Comparison of ENCODE assay signal across 8 mouse cellular contexts in the genomic region with DNA sequence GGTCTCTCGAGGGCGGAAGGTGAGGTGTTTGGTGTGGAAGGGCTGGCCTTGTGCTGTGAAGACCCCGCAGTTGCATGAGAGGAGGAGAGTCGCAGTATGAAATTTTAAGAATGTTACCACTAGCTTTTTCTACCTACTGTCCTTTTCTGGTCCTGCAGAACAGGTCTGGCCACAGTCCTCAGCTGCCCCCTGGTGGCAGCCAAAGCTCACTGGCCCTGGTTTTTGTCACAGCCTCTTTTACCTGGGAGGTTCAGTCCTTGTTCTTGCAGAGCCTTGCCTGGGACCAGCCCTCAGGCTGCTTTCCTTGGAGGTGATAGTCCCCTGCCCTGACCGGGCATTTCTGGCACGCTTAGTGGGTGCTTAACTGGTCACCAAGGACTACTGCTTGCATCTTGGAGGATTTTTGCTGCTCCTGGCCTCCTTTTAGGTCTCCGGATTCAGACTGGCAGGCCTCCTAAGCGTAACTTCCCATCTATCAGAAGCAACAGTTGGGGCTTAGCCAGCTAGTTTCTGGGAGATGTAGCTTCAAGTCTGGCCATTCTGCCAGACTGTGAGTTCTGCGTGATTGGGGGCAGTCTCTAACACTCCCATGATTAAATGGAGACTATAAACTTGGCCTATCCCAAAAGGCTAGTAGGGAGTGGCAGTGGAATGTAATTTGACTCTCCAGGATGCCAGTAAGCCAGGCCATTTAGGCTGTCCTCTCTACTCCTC. TPM values are rescaled to one million over a fixed set of nuclear protein-coding genes. Genes with fewer than 3 reads are reported as not detected.
DNase-seq lines count a peak whose midpoint lies in the region; ATAC-seq and TF ChIP-seq lines count a peak whose summit lies in the region.

No protein-coding gene starts in this region.

- peak overlapping the region; percentile 68 for H3K27ac ChIP-seq in embryonic facial prominence, embryonic 13.5 days
- peak overlapping the region; percentile 42 to 56; a peak in 2 of 4 replicates for H3K27ac ChIP-seq in heart, embryonic 14.5 days (replicated peaks in 1 of 2; ENCODE audit: control insufficient read depth in 1 of 2, insufficient read depth in 1 of 2, low read depth in 2 of 2, low read length in 2 of 2)
- H3K27ac ChIP-seq in kidney, postnatal 0 days = peak overlapping the region; percentile 47
- H3K27ac ChIP-seq in liver, embryonic 13.5 days = no peak overlapping the region
- H3K27ac ChIP-seq in neural tube, embryonic 11.5 days (ENCODE audit: low read depth, low read length) = no peak overlapping the region
- peak overlapping the region; percentile 76; the same call in 1 of the 2 replicates for H3K27ac ChIP-seq in stomach, embryonic 16.5 days (ENCODE audit: low read length)

- H3K4me2 ChIP-seq in embryonic facial prominence, embryonic 13.5 days = no peak overlapping the region
- H3K4me2 ChIP-seq in heart, embryonic 14.5 days (ENCODE audit: low read length) = no peak overlapping the region
- peak overlapping the region; percentile 11; the same call in 1 of the 2 replicates for H3K4me2 ChIP-seq in kidney, postnatal 0 days (ENCODE audit: low read length)
- H3K4me2 ChIP-seq in liver, embryonic 13.5 days = no peak overlapping the region
- H3K4me2 ChIP-seq in neural tube, embryonic 11.5 days (ENCODE audit: low read depth) = no peak overlapping the region
- no peak overlapping the region for H3K4me2 ChIP-seq in stomach, embryonic 16.5 days (ENCODE audit: low read depth, low read length)

- no peaks in the 10 kb centered on the region for H3K9me3 ChIP-seq in embryonic facial prominence, embryonic 13.5 days
- H3K9me3 ChIP-seq in heart, embryonic 14.5 days (ENCODE audit: control insufficient read depth, low read length) = no peaks in the 10 kb centered on the region
- no peaks in the 10 kb centered on the region for H3K9me3 ChIP-seq in kidney, postnatal 0 days (replicated peaks; ENCODE audit: low read length)
- no peaks in the 10 kb centered on the region for H3K9me3 ChIP-seq in liver, embryonic 13.5 days (replicated peaks)
- H3K9me3 ChIP-seq in neural tube, embryonic 11.5 days (ENCODE audit: control insufficient read depth, low read length) = no peaks in the 10 kb centered on the region
- H3K9me3 ChIP-seq in stomach, embryonic 16.5 days (replicated peaks; ENCODE audit: control insufficient read depth, low read length) = no peaks in the 10 kb centered on the region

- no peaks in the 10 kb centered on the region for H3K27me3 ChIP-seq in embryonic facial prominence, embryonic 13.5 days
- no peaks in the 10 kb centered on the region for H3K27me3 ChIP-seq in heart, embryonic 14.5 days (ENCODE audit: control insufficient read depth, insufficient read depth, low read length)
- H3K27me3 ChIP-seq in kidney, postnatal 0 days (ENCODE audit: insufficient read depth, low read length) = no peaks in the 10 kb centered on the region
- no peaks in the 10 kb centered on the region for H3K27me3 ChIP-seq in liver, embryonic 13.5 days
- no peaks in the 10 kb centered on the region for H3K27me3 ChIP-seq in neural tube, embryonic 11.5 days (ENCODE audit: control insufficient read depth, insufficient read depth, low read length)
- no peaks in the 10 kb centered on the region for H3K27me3 ChIP-seq in stomach, embryonic 16.5 days (ENCODE audit: control insufficient read depth, insufficient read depth, low read length)

- H3K4me1 ChIP-seq in embryonic facial prominence, embryonic 13.5 days = peaks cover 56% of the 10 kb centered on the region
- H3K4me1 ChIP-seq in heart, embryonic 14.5 days (ENCODE audit: control insufficient read depth in 2 of 2, insufficient read depth in 2 of 2, low read length in 2 of 2) = peaks cover 42 to 55% of the 10 kb centered on the region in 2 experiments
- H3K4me1 ChIP-seq in kidney, postnatal 0 days (replicated peaks; ENCODE audit: insufficient read depth, low read length) = peaks cover 52% of the 10 kb centered on the region
- peaks cover 48% of the 10 kb centered on the region for H3K4me1 ChIP-seq in liver, embryonic 13.5 days (replicated peaks)
- peaks cover 48% of the 10 kb centered on the region for H3K4me1 ChIP-seq in neural tube, embryonic 11.5 days (ENCODE audit: control insufficient read depth, insufficient read depth, low read length)
- H3K4me1 ChIP-seq in stomach, embryonic 16.5 days (ENCODE audit: control insufficient read depth, insufficient read depth, low read length) = peaks cover 54% of the 10 kb centered on the region

- H3K4me3 ChIP-seq in embryonic facial prominence, embryonic 13.5 days = no peak overlapping the region
- H3K4me3 ChIP-seq in heart, embryonic 14.5 days (ENCODE audit: control insufficient read depth in 1 of 2, insufficient read depth in 1 of 2, low read depth in 1 of 2, low read length in 2 of 2) = no peak overlapping the region
- H3K4me3 ChIP-seq in kidney, postnatal 0 days (replicated peaks; ENCODE audit: low read depth, low read length) = no peak overlapping the region
- H3K4me3 ChIP-seq in liver, embryonic 13.5 days (replicated peaks) = no peak overlapping the region
- H3K4me3 ChIP-seq in neural tube, embryonic 11.5 days (ENCODE audit: low read depth, low read length) = no peak overlapping the region
- no peak overlapping the region for H3K4me3 ChIP-seq in stomach, embryonic 16.5 days (replicated peaks; ENCODE audit: low read length)

- 45% methylated on average over 9 of the region's 9 CpGs for WGBS in embryonic facial prominence, embryonic 13.5 days
- 43% methylated on average over 9 of the region's 9 CpGs for WGBS in heart, embryonic 14.5 days
- WGBS in kidney, postnatal 0 days = 35% methylated on average over 9 of the region's 9 CpGs
- 45% methylated on average over 9 of the region's 9 CpGs for WGBS in liver, embryonic 13.5 days (ENCODE audit: insufficient replicate concordance)
- 55% methylated on average over 9 of the region's 9 CpGs for WGBS in neural tube, embryonic 11.5 days
- WGBS in stomach, embryonic 16.5 days = 36% methylated on average over 9 of the region's 9 CpGs

- H3K9ac ChIP-seq in embryonic facial prominence, embryonic 13.5 days = peak overlapping the region; percentile 49; the same call in 1 of the 2 replicates
- no peak overlapping the region; the same call in 1 of the 2 replicates for H3K9ac ChIP-seq in heart, embryonic 14.5 days (ENCODE audit: low read length)
- H3K9ac ChIP-seq in kidney, postnatal 0 days (ENCODE audit: low read depth, low read length) = no peak overlapping the region
- H3K9ac ChIP-seq in liver, embryonic 13.5 days = no peak overlapping the region
- H3K9ac ChIP-seq in neural tube, embryonic 11.5 days (ENCODE audit: low read length) = no peak overlapping the region
- H3K9ac ChIP-seq in stomach, embryonic 16.5 days (ENCODE audit: low read length) = peak overlapping the region; percentile 29

- peaks cover 46% of the 10 kb centered on the region for H3K36me3 ChIP-seq in embryonic facial prominence, embryonic 13.5 days
- H3K36me3 ChIP-seq in heart, embryonic 14.5 days (ENCODE audit: control insufficient read depth, insufficient read depth, low read length) = peaks cover 44% of the 10 kb centered on the region
- peaks cover 21% of the 10 kb centered on the region; the same call in 1 of the 2 replicates for H3K36me3 ChIP-seq in kidney, postnatal 0 days (ENCODE audit: insufficient read depth, low read length)
- peaks cover 20% of the 10 kb centered on the region for H3K36me3 ChIP-seq in liver, embryonic 13.5 days
- peaks cover 13% of the 10 kb centered on the region for H3K36me3 ChIP-seq in neural tube, embryonic 11.5 days (ENCODE audit: control insufficient read depth, insufficient read depth, low read length)
- H3K36me3 ChIP-seq in stomach, embryonic 16.5 days (ENCODE audit: control insufficient read depth, insufficient read depth, low read length) = peaks cover 9% of the 10 kb centered on the region; the same call in 1 of the 2 replicates

- peak; percentile 82 for DNase-seq in A20 (ENCODE audit: low read depth, low spot score)
- DNase-seq in adrenal gland, postnatal 25 days = peak; percentile 83
- DNase-seq in kidney, postnatal 0 days (ENCODE audit: low spot score) = peak; percentile 94
- DNase-seq in liver, embryonic 13.5 days = peak; percentile 63
- peak; percentile 85 for DNase-seq in neural tube, embryonic 11.5 days (ENCODE audit: low spot score)

- ATAC-seq in embryonic facial prominence, embryonic 13.5 days (ENCODE audit: insufficient number of reproducible peaks, insufficient read depth, low FRiP score, low TSS enrichment, low read depth) = no peak
- ATAC-seq in heart, embryonic 14.5 days (ENCODE audit: insufficient number of reproducible peaks, insufficient read depth, low FRiP score, low read depth) = 0 out of 2 replicates have a peak, but pooled peaks have one; percentile 20
- 0 out of 2 replicates have a peak, but pooled peaks have one; percentile 12 for ATAC-seq in kidney, postnatal 0 days (replicated peaks; ENCODE audit: low FRiP score, low read depth)
- ATAC-seq in liver, embryonic 13.5 days (ENCODE audit: low read depth) = peak; percentile 24; the same call in 1 of the 2 replicates
- no peak for ATAC-seq in neural tube, embryonic 11.5 days (ENCODE audit: insufficient read depth, low FRiP score, low TSS enrichment)
- no peak for ATAC-seq in stomach, embryonic 16.5 days (ENCODE audit: insufficient read depth, low FRiP score)

- TF ChIP-seq CTCF in kidney, postnatal 0 days (IDR thresholded peaks at IDR 0.05; ENCODE audit: low read depth) = peak; percentile 98

RNA-seq across cellular contexts. Expression of gene Glis2, which starts 13.5 kb away (rescaled TPM):
- total RNA-seq in adrenal gland, postnatal 25 days (2021) = 17.1 and 23.0 TPM in 2 replicates
- polyA plus RNA-seq in embryonic facial prominence, embryonic 13.5 days (2015; fragmentation: Nextera tagmentation; extraction: Ambion mirVana) = 25.3 and 31.2 TPM in 2 replicates
- polyA plus RNA-seq in heart, embryonic 14.5 days (2014; fragmentation: Nextera tagmentation; extraction: Ambion mirVana) = 17.8 and 21.4 TPM in 2 replicates
- polyA plus RNA-seq in kidney, postnatal 0 days (2015; fragmentation: Nextera tagmentation; extraction: Ambion mirVana) = 74.6 and 78.8 TPM in 2 replicates
- 2.4 and 2.8 TPM in 2 replicates for polyA plus RNA-seq in liver, embryonic 13.5 days (2015; fragmentation: Nextera tagmentation; extraction: Ambion mirVana)
- polyA plus RNA-seq in neural tube, embryonic 11.5 days (2014; fragmentation: Nextera tagmentation; extraction: Ambion mirVana) = 32.4 and 37.0 TPM in 2 replicates
- 18.7 and 21.7 TPM in 2 replicates for polyA plus RNA-seq in stomach, embryonic 16.5 days (2015; fragmentation: Nextera tagmentation; extraction: Ambion mirVana)

RNA-seq across cellular contexts. Expression of gene Pam16, which starts 16.8 kb away (rescaled TPM):
- total RNA-seq in adrenal gland, postnatal 25 days (2021) = 81.9 and 83.4 TPM in 2 replicates
- 71.0 and 99.5 TPM in 2 replicates for polyA plus RNA-seq in embryonic facial prominence, embryonic 13.5 days (2015; fragmentation: Nextera tagmentation; extraction: Ambion mirVana)
- polyA plus RNA-seq in heart, embryonic 14.5 days (2014; fragmentation: Nextera tagmentation; extraction: Ambion mirVana) = 157 and 165 TPM in 2 replicates
- 105 and 106 TPM in 2 replicates for polyA plus RNA-seq in kidney, postnatal 0 days (2015; fragmentation: Nextera tagmentation; extraction: Ambion mirVana)
- 67.5 and 74.1 TPM in 2 replicates for polyA plus RNA-seq in liver, embryonic 13.5 days (2015; fragmentation: Nextera tagmentation; extraction: Ambion mirVana)
- 94.3 and 108 TPM in 2 replicates for polyA plus RNA-seq in neural tube, embryonic 11.5 days (2014; fragmentation: Nextera tagmentation; extraction: Ambion mirVana)
- polyA plus RNA-seq in stomach, embryonic 16.5 days (2015; fragmentation: Nextera tagmentation; extraction: Ambion mirVana) = 47.9 and 75.3 TPM in 2 replicates

RNA-seq across cellular contexts. Expression of gene Vasn, which starts 31.8 kb away (rescaled TPM):
- total RNA-seq in adrenal gland, postnatal 25 days (2021) = 5.4 and 9.3 TPM in 2 replicates
- 29.2 and 30.2 TPM in 2 replicates for polyA plus RNA-seq in embryonic facial prominence, embryonic 13.5 days (2015; fragmentation: Nextera tagmentation; extraction: Ambion mirVana)
- polyA plus RNA-seq in heart, embryonic 14.5 days (2014; fragmentation: Nextera tagmentation; extraction: Ambion mirVana) = 11.9 and 12.8 TPM in 2 replicates
- 20.4 and 21.1 TPM in 2 replicates for polyA plus RNA-seq in kidney, postnatal 0 days (2015; fragmentation: Nextera tagmentation; extraction: Ambion mirVana)
- polyA plus RNA-seq in liver, embryonic 13.5 days (2015; fragmentation: Nextera tagmentation; extraction: Ambion mirVana) = 2.9 TPM in 2 replicates
- 10.5 and 11.1 TPM in 2 replicates for polyA plus RNA-seq in neural tube, embryonic 11.5 days (2014; fragmentation: Nextera tagmentation; extraction: Ambion mirVana)
- 18.3 and 18.4 TPM in 2 replicates for polyA plus RNA-seq in stomach, embryonic 16.5 days (2015; fragmentation: Nextera tagmentation; extraction: Ambion mirVana)

RNA-seq across cellular contexts. Expression of gene Dnaja3, which starts 31.8 kb away (rescaled TPM):
- total RNA-seq in adrenal gland, postnatal 25 days (2021) = 117 and 125 TPM in 2 replicates
- polyA plus RNA-seq in embryonic facial prominence, embryonic 13.5 days (2015; fragmentation: Nextera tagmentation; extraction: Ambion mirVana) = 54.0 and 58.7 TPM in 2 replicates
- polyA plus RNA-seq in heart, embryonic 14.5 days (2014; fragmentation: Nextera tagmentation; extraction: Ambion mirVana) = 68.9 and 70.3 TPM in 2 replicates
- polyA plus RNA-seq in kidney, postnatal 0 days (2015; fragmentation: Nextera tagmentation; extraction: Ambion mirVana) = 87.8 and 89.3 TPM in 2 replicates
- polyA plus RNA-seq in liver, embryonic 13.5 days (2015; fragmentation: Nextera tagmentation; extraction: Ambion mirVana) = 51.8 and 62.5 TPM in 2 replicates
- polyA plus RNA-seq in neural tube, embryonic 11.5 days (2014; fragmentation: Nextera tagmentation; extraction: Ambion mirVana) = 54.2 and 56.6 TPM in 2 replicates
- 73.1 and 76.6 TPM in 2 replicates for polyA plus RNA-seq in stomach, embryonic 16.5 days (2015; fragmentation: Nextera tagmentation; extraction: Ambion mirVana)

RNA-seq across cellular contexts. Expression of gene Tfap4, which starts 48.3 kb away (rescaled TPM):
- 8.3 and 10.4 TPM in 2 replicates for total RNA-seq in adrenal gland, postnatal 25 days (2021)
- 27.0 and 33.2 TPM in 2 replicates for polyA plus RNA-seq in embryonic facial prominence, embryonic 13.5 days (2015; fragmentation: Nextera tagmentation; extraction: Ambion mirVana)
- 2.5 and 4.1 TPM in 2 replicates for polyA plus RNA-seq in heart, embryonic 14.5 days (2014; fragmentation: Nextera tagmentation; extraction: Ambion mirVana)
- 17.2 and 19.6 TPM in 2 replicates for polyA plus RNA-seq in kidney, postnatal 0 days (2015; fragmentation: Nextera tagmentation; extraction: Ambion mirVana)
- 8.4 and 10.7 TPM in 2 replicates for polyA plus RNA-seq in liver, embryonic 13.5 days (2015; fragmentation: Nextera tagmentation; extraction: Ambion mirVana)
- 16.1 and 17.8 TPM in 2 replicates for polyA plus RNA-seq in neural tube, embryonic 11.5 days (2014; fragmentation: Nextera tagmentation; extraction: Ambion mirVana)
- polyA plus RNA-seq in stomach, embryonic 16.5 days (2015; fragmentation: Nextera tagmentation; extraction: Ambion mirVana) = 16.1 and 17.0 TPM in 2 replicates

Comparison
In these comparisons a context has a peak if more than half of its experiments do, and no peak if none do; other contexts are left out.
1. ATAC-seq: peak in heart, embryonic 14.5 days (single experiment), kidney, postnatal 0 days (single experiment) and liver, embryonic 13.5 days (single experiment); none in embryonic facial prominence, embryonic 13.5 days (single experiment), neural tube, embryonic 11.5 days (single experiment) and stomach, embryonic 16.5 days (single experiment).
2. H3K27ac ChIP-seq: peak in embryonic facial prominence, embryonic 13.5 days (single experiment), heart, embryonic 14.5 days (2 of 2), kidney, postnatal 0 days (single experiment) and stomach, embryonic 16.5 days (single experiment); none in liver, embryonic 13.5 days (single experiment) and neural tube, embryonic 11.5 days (single experiment).
3. H3K9ac ChIP-seq: peak in embryonic facial prominence, embryonic 13.5 days (single experiment) and stomach, embryonic 16.5 days (single experiment); none in heart, embryonic 14.5 days (single experiment), kidney, postnatal 0 days (single experiment), liver, embryonic 13.5 days (single experiment) and neural tube, embryonic 11.5 days (single experiment).
4. Peak in every context shown above with its lines, with median percentiles within 50 percentile points of each other: DNase-seq.